Mouse (Mus musculus): Measurements from ENCODE around the gene Skap1.

DNA sequence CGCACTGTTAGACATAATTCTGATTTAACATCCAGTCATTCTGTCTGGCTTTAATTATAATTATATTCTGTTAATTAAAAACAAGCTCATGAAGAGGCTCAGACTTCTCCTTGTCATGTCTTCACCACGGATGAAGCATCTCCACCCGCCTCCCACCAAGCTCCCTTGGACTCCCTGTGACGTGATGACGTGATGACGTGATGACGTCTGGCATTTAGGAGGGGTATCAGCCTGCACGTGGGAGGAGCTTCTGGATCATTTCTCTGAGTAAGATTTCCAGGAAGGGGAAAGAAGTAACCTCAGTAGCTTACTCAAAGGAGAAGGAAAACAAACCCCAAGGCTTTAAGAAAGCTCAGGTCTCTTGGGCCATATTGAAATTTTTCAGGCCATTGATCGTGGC, 165.4 kb downstream of the Skap1 start:
- no peak for TF ChIP-seq CTCF (IDR thresholded peaks at IDR 0.05; ENCODE audit: borderline replicate concordance, insufficient read depth, low read depth, low read length)
- no peak for TF ChIP-seq POLR2A (IDR thresholded peaks at IDR 0.05; ENCODE audit: borderline replicate concordance, insufficient read depth, low read length)
